Mouse (Mus musculus): ENCODE data around the gene 5830411N06Rik. TPM values are rescaled to one million over a fixed set of nuclear protein-coding genes. Genes with fewer than 3 reads are reported as not detected.

The 5830411N06Rik gene
- polyA plus RNA-seq, 1 experiment from 2014 or later: not detected

- Histone ChIP-seq H3K9me3 (no peaks in the 10 kb centered on the region), H3K4me2 (replicated peaks) (no peak overlapping the region), H3K4me1 (no peaks in the 10 kb centered on the region), H3K4me3 (no peak overlapping the region), H3K27ac (no peak overlapping the region), H3K27me3 (no peaks in the 10 kb centered on the region), H3K36me3 (no peaks in the 10 kb centered on the region), H3K9ac (no peak overlapping the region)
- 96% methylated on average over 3 of the region's 3 CpGs for WGBS
- ATAC-seq (ENCODE audit: low FRiP score, low read depth): no peak
These were observed 13.4 kb upstream of the 5830411N06Rik start for GRCm38 (mm10) chr7:140233696-140234095.

- Histone ChIP-seq H3K4me1 (no peaks in the 10 kb centered on the region), H3K27ac (no peak overlapping the region), H3K36me3 (no peaks in the 10 kb centered on the region), H3K9me3 (no peaks in the 10 kb centered on the region), H3K27me3 (no peaks in the 10 kb centered on the region), H3K4me2 (replicated peaks) (no peak overlapping the region), H3K9ac (no peak overlapping the region), H3K4me3 (no peak overlapping the region)
- ATAC-seq (ENCODE audit: low FRiP score, low read depth): no peak
- 84% methylated on average over 7 of the region's 7 CpGs for whole genome bisulfite sequencing
These were observed 6.8 kb downstream of the 5830411N06Rik start for GRCm38 (mm10) chr7:140253780-140254299.

- Histone ChIP-seq H3K27ac (no peak overlapping the region), H3K36me3 (no peaks in the 10 kb centered on the region), H3K4me2 (replicated peaks) (no peak overlapping the region), H3K9ac (no peak overlapping the region), H3K27me3 (no peaks in the 10 kb centered on the region), H3K4me3 (no peak overlapping the region), H3K9me3 (no peaks in the 10 kb centered on the region), H3K4me1 (no peaks in the 10 kb centered on the region)
- ATAC-seq (ENCODE audit: low FRiP score, low read depth): no peak
- 88% methylated on average over 9 of the region's 9 CpGs for WGBS
These were observed 48.7 kb downstream of the 5830411N06Rik start for GRCm38 (mm10) chr7:140295746-140296145.

GRCm38 (mm10) chr7:140296876-140297275 is 49.8 kb downstream of the 5830411N06Rik start:
- H3K4me2 ChIP-seq (replicated peaks): no peak overlapping the region
- no peak overlapping the region for H3K27ac ChIP-seq
- no peaks in the 10 kb centered on the region for H3K4me1 ChIP-seq
- H3K4me3 ChIP-seq: no peak overlapping the region
- H3K9ac ChIP-seq: no peak overlapping the region
- no peak for ATAC-seq (ENCODE audit: low FRiP score, low read depth)
- H3K27me3 ChIP-seq: no peaks in the 10 kb centered on the region
- H3K36me3 ChIP-seq: no peaks in the 10 kb centered on the region
- 78% methylated on average over 6 of the region's 6 CpGs for WGBS
- no peaks in the 10 kb centered on the region for H3K9me3 ChIP-seq

- Histone ChIP-seq H3K36me3 (no peaks in the 10 kb centered on the region), H3K4me3 (no peak overlapping the region), H3K4me1 (no peaks in the 10 kb centered on the region), H3K9ac (no peak overlapping the region), H3K4me2 (replicated peaks) (no peak overlapping the region), H3K9me3 (no peaks in the 10 kb centered on the region), H3K27me3 (no peaks in the 10 kb centered on the region), H3K27ac (no peak overlapping the region)
- no peak for ATAC-seq (ENCODE audit: low FRiP score, low read depth)
- WGBS: 83% methylated on average over 3 of the region's 3 CpGs
These were observed 52.3 kb downstream of the 5830411N06Rik start for GRCm38 (mm10) chr7:140299416-140299815.

DNA sequence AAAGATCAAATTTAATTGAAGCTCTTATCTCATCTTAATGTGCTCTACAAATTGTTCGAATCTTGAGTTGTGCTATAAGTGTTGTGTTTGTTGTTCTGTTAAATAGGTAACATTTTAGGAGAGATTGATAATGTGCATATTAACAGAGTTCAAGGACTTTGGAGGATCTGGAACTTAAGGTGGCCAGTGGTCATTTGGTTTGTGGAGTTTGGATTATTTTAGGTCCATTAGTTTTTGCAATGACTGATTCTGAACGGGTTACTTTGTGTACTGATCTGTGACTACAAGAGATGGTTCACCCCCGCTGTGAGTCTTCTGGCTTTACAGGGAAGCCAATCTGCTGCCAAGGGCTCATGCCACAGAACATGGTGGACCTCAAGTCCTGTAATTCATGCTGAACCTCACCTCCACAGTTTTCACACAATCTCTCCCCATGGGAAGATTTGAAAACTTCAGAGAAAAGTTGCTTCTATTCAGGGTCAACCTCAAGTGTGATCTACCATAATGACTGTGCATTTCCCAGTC is 72.8 kb downstream of the 5830411N06Rik start:
- Histone ChIP-seq H3K9ac (no peak overlapping the region), H3K27me3 (no peaks in the 10 kb centered on the region), H3K9me3 (no peaks in the 10 kb centered on the region), H3K36me3 (no peaks in the 10 kb centered on the region), H3K4me2 (replicated peaks) (no peak overlapping the region), H3K4me1 (no peaks in the 10 kb centered on the region), H3K27ac (no peak overlapping the region), H3K4me3 (no peak overlapping the region)
- ATAC-seq (ENCODE audit: low FRiP score, low read depth): no peak
- WGBS: 82% methylated on average over 3 of the region's 3 CpGs

GRCm38 (mm10) chr7:140320558-140320957 is 73.5 kb downstream of the 5830411N06Rik start, which contains the start of gene Olfr525:
Gene Olfr525 (plus strand): TSS chr7:140320858.
- WGBS: 56% methylated on average over 1 of the region's 1 CpGs
- Histone ChIP-seq H3K36me3 (no peaks in the 10 kb centered on the region), H3K4me2 (replicated peaks) (no peak within 1 kb of the TSS), H3K27me3 (no peaks in the 10 kb centered on the region), H3K9me3 (no peaks in the 10 kb centered on the region), H3K4me1 (no peaks in the 10 kb centered on the region), H3K4me3 (no peak within 1 kb of the TSS), H3K9ac (no peak within 1 kb of the TSS), H3K27ac (no peak within 1 kb of the TSS)
- no peak for ATAC-seq (ENCODE audit: low FRiP score, low read depth)

GRCm38 (mm10) chr7:140321135-140321534 is 74.1 kb downstream of the 5830411N06Rik start:
- no peak overlapping the region for H3K9ac ChIP-seq
- no peak overlapping the region for H3K4me3 ChIP-seq
- ATAC-seq (ENCODE audit: low FRiP score, low read depth): no peak
- no peaks in the 10 kb centered on the region for H3K27me3 ChIP-seq
- no peak overlapping the region for H3K4me2 ChIP-seq (replicated peaks)
- no peaks in the 10 kb centered on the region for H3K36me3 ChIP-seq
- H3K9me3 ChIP-seq: no peaks in the 10 kb centered on the region
- no peaks in the 10 kb centered on the region for H3K4me1 ChIP-seq
- no peak overlapping the region for H3K27ac ChIP-seq

GRCm38 (mm10) chr7:140329766-140330304 is 82.8 kb downstream of the 5830411N06Rik start:
- Histone ChIP-seq H3K4me3 (no peak overlapping the region), H3K9ac (no peak overlapping the region), H3K36me3 (no peaks in the 10 kb centered on the region), H3K4me2 (replicated peaks) (no peak overlapping the region), H3K27me3 (no peaks in the 10 kb centered on the region), H3K9me3 (no peaks in the 10 kb centered on the region), H3K27ac (no peak overlapping the region), H3K4me1 (no peaks in the 10 kb centered on the region)
- no peak for ATAC-seq (ENCODE audit: low FRiP score, low read depth)
- 56% methylated on average over 1 of the region's 1 CpGs for WGBS

GRCm38 (mm10) chr7:140333717-140334116 is 86.6 kb downstream of the 5830411N06Rik start, which contains the start of gene Olfr527:
Gene Olfr527 (plus strand): TSS chr7:140334017.
- H3K4me1 ChIP-seq: no peaks in the 10 kb centered on the region
- no peaks in the 10 kb centered on the region for H3K36me3 ChIP-seq
- no peaks in the 10 kb centered on the region for H3K9me3 ChIP-seq
- ATAC-seq (ENCODE audit: low FRiP score, low read depth): no peak
- no peak within 1 kb of the TSS for H3K4me3 ChIP-seq
- H3K27me3 ChIP-seq: no peaks in the 10 kb centered on the region
- WGBS: 60% methylated on average over 2 of the region's 2 CpGs
- H3K4me2 ChIP-seq (replicated peaks): no peak within 1 kb of the TSS
- no peak within 1 kb of the TSS for H3K27ac ChIP-seq
- no peak within 1 kb of the TSS for H3K9ac ChIP-seq

Other genes with a start within 250 kb of the 5830411N06Rik start
- gene Zfp511, start 210.9 kb upstream of the 5830411N06Rik start, polyA plus RNA-seq (2015; fragmentation: Nextera tagmentation; extraction: Ambion mirVana): 38.9 and 41.8 TPM in 2 replicates
- gene Tubgcp2, start 210.6 kb upstream of the 5830411N06Rik start, polyA plus RNA-seq (2015; fragmentation: Nextera tagmentation; extraction: Ambion mirVana): 67.4 and 68.0 TPM in 2 replicates
- gene Msx3, start 198.2 kb upstream of the 5830411N06Rik start, polyA plus RNA-seq (2015; fragmentation: Nextera tagmentation; extraction: Ambion mirVana): not detected in 2 replicates
- gene Caly, start 164.7 kb upstream of the 5830411N06Rik start, polyA plus RNA-seq (2015; fragmentation: Nextera tagmentation; extraction: Ambion mirVana): 1.1 TPM in 2 replicates
- gene Prap1, start 153.9 kb upstream of the 5830411N06Rik start, polyA plus RNA-seq (2015; fragmentation: Nextera tagmentation; extraction: Ambion mirVana): 0.25 TPM in 1 of 2 replicates, not detected in the other
- 22.1 and 24.9 TPM in 2 replicates for gene Fuom, start 144.8 kb upstream of the 5830411N06Rik start, polyA plus RNA-seq (2015; fragmentation: Nextera tagmentation; extraction: Ambion mirVana)
- gene Paox, start 131.5 kb upstream of the 5830411N06Rik start, polyA plus RNA-seq (2015; fragmentation: Nextera tagmentation; extraction: Ambion mirVana): 18.9 and 19.6 TPM in 2 replicates
- gene Echs1, start 130.8 kb upstream of the 5830411N06Rik start, polyA plus RNA-seq (2015; fragmentation: Nextera tagmentation; extraction: Ambion mirVana): 150 and 151 TPM in 2 replicates
- gene Mtg1, start 109.7 kb upstream of the 5830411N06Rik start, polyA plus RNA-seq (2015; fragmentation: Nextera tagmentation; extraction: Ambion mirVana): 22.7 and 23.6 TPM in 2 replicates
- 0.17 and 0.23 TPM in 2 replicates for gene Sprn, start 92.4 kb upstream of the 5830411N06Rik start, polyA plus RNA-seq (2015; fragmentation: Nextera tagmentation; extraction: Ambion mirVana)
- gene Olfr522, start 82.5 kb upstream of the 5830411N06Rik start, polyA plus RNA-seq (2015; fragmentation: Nextera tagmentation; extraction: Ambion mirVana): not detected in 2 replicates
- gene Olfr523, start 74.1 kb upstream of the 5830411N06Rik start, polyA plus RNA-seq (2015; fragmentation: Nextera tagmentation; extraction: Ambion mirVana): not detected in 2 replicates
- not detected in 2 replicates for gene Olfr524, start 41.3 kb upstream of the 5830411N06Rik start, polyA plus RNA-seq (2015; fragmentation: Nextera tagmentation; extraction: Ambion mirVana)
- 0.04 and 0.15 TPM in 2 replicates for gene Cd163l1, start 29.0 kb upstream of the 5830411N06Rik start, polyA plus RNA-seq (2015; fragmentation: Nextera tagmentation; extraction: Ambion mirVana)
- gene Olfr525, start 73.6 kb downstream of the 5830411N06Rik start, polyA plus RNA-seq (2015; fragmentation: Nextera tagmentation; extraction: Ambion mirVana): not detected in 2 replicates
- gene Olfr527, start 86.7 kb downstream of the 5830411N06Rik start, polyA plus RNA-seq (2015; fragmentation: Nextera tagmentation; extraction: Ambion mirVana): not detected in 2 replicates
- gene Olfr60, start 114.4 kb downstream of the 5830411N06Rik start, polyA plus RNA-seq (2015; fragmentation: Nextera tagmentation; extraction: Ambion mirVana): not detected in 2 replicates
- not detected in 2 replicates for gene Olfr530, start 129.0 kb downstream of the 5830411N06Rik start, polyA plus RNA-seq (2015; fragmentation: Nextera tagmentation; extraction: Ambion mirVana)
- not detected in 2 replicates for gene Olfr531, start 155.6 kb downstream of the 5830411N06Rik start, polyA plus RNA-seq (2015; fragmentation: Nextera tagmentation; extraction: Ambion mirVana)
- gene Olfr532, start 174.4 kb downstream of the 5830411N06Rik start, polyA plus RNA-seq (2015; fragmentation: Nextera tagmentation; extraction: Ambion mirVana): not detected in 2 replicates
- gene Olfr533, start 216.1 kb downstream of the 5830411N06Rik start, polyA plus RNA-seq (2015; fragmentation: Nextera tagmentation; extraction: Ambion mirVana): not detected in 2 replicates
- not detected in 2 replicates for gene Olfr535, start 236.9 kb downstream of the 5830411N06Rik start, polyA plus RNA-seq (2015; fragmentation: Nextera tagmentation; extraction: Ambion mirVana)

All from limb, embryonic 13.5 days (tissue).